Mouse (Mus musculus): ENCODE measurements at regions not wholly inside any gene's neighbourhood (a gene's known extent, or its start where the extent isn't known, plus 50 kb on each side); places are given as distances from the start of the nearest gene placed in this dataset.

DNA sequence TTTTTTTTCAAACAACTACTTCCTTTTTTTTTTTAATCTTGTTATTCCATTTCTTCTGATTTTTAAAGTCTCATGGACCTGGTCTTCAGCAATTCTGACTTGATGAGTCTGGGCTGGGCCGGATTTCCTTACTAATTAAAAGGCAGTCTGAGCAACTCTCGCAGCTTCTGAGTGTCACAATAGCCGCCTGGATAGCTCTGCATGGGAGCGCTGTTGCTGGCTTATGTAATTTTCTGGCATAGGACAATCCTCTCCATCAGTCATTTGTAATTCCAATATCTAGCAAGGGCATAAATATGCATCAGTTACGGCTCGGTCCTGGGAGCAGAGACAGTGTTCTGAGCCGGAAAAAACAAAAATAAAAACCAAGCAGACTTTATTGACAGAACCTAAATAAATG is 165.5 kb upstream of the Runx1 start:
- no peak for TF ChIP-seq CTCF (IDR thresholded peaks at IDR 0.05; ENCODE audit: control insufficient read depth, insufficient read depth, insufficient replicate concordance, low read depth, low read length)
- no peak for TF ChIP-seq POLR2A (IDR thresholded peaks at IDR 0.05; ENCODE audit: control insufficient read depth, low read depth, low read length)
